Mouse (Mus musculus): Measurements from ENCODE around the gene Atp8b4.
"Not testable (repeated sequence)": the region's sequence is repeated elsewhere in the genome, so short reads cannot be mapped to it uniquely, and the experiment has no call there.

Atp8b4 gene

DNA sequence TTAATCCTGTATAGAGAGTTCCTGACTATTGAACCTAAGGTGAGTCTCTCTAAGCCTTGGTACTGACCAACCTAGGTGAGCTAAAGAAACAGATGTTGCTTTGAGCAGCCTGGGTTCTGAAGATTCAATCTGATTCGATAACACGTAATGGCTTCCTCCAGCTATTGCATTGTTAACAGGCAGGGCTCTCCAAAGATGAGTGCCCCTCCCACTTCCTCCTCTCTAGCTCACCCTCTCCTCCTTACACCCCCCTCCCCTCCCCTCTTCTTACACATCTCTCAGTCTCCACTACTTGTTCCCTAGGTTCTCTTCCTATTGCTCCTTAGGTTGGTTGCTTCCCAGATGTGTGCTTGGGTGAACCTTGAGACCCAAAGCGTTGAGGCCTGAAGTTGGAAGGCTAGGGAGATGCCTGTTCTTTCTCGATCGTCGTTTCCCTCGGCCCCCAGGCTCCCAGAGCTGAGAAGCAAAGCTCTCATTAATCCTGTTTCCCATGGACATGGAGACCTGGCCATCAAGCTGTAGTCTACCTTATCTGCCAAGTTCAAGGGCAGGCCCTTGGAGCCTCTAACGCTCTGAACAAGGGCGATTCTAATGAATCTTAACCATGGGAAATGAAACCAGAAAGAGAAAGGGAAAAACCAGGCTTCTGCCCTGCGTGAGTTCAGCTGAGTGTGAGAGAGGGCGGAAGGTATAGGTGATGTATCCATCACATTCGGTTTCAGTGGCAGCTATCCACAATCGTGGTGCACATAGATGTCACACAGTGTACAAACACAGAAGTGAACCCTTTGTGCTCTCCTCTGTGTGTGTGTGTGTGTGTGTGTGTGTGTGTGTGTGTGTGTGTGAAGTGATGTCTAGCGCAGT, 4.4 kb downstream of the Atp8b4 start:
- no peak for DNase-seq (ENCODE audit: low spot score in 2 of 2)

DNA sequence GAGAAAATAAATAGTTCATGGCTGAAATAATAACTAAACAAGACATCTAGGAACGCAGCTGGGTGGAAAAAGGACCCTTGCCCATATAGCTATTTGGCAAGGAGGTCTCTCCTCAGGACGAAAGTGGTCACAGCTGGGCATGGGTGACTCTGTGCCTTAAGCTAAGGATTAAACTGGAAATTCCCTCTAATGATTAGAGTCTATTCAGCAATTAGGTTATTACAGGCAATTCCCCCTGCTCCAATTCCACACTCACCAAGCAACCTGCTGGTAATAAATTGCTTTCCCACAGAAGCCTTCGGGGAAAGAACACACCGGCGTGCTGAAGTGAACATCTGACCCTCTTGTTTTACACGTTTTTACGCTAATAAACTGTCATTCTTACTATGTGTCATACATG, 5.2 kb downstream of the Atp8b4 start:
- DNase-seq (ENCODE audit: low spot score in 2 of 2) = no peak

GRCm38 (mm10) chr2:126493306-126493705, 7.2 kb downstream of the Atp8b4 start:
- DNase-seq (ENCODE audit: low spot score in 2 of 2) = no peak

- no peak for DNase-seq (ENCODE audit: low spot score in 2 of 2)
These were observed 7.8 kb downstream of the Atp8b4 start for GRCm38 (mm10) chr2:126492713-126493112.

GRCm38 (mm10) chr2:126491446-126491845, 9.0 kb downstream of the Atp8b4 start:
- no peak for DNase-seq (ENCODE audit: low spot score in 2 of 2)

GRCm38 (mm10) chr2:126490573-126490972, 9.9 kb downstream of the Atp8b4 start:
- no peak for DNase-seq (ENCODE audit: low spot score in 2 of 2)

GRCm38 (mm10) chr2:126485262-126486017, 15.0 kb downstream of the Atp8b4 start:
- DNase-seq (ENCODE audit: low spot score in 2 of 2) = no peak

- no peak for DNase-seq (ENCODE audit: low spot score in 2 of 2)
These were observed 17.1 kb downstream of the Atp8b4 start for GRCm38 (mm10) chr2:126483337-126483736.

DNA sequence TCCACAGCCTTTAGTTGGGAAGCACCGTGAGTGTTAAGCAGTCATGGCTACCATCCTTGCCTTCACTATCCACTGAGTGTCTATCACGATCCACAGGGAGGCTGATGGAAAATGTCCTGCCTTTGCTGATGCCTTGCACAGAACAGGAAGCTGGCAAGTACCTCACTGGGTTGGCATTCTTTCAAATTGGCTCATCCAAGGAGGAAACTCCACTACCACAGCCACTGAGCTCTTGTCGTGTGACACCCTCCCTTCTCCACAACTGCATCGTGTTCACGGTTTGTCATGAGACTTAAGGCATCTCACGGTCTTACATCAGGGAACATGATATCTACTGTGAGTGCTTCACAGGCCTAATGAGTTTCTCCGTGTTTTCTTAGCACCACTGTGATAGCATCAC, 22.9 kb downstream of the Atp8b4 start:
- DNase-seq (ENCODE audit: low spot score in 2 of 2) = peak; percentile 29 to 35

DNA sequence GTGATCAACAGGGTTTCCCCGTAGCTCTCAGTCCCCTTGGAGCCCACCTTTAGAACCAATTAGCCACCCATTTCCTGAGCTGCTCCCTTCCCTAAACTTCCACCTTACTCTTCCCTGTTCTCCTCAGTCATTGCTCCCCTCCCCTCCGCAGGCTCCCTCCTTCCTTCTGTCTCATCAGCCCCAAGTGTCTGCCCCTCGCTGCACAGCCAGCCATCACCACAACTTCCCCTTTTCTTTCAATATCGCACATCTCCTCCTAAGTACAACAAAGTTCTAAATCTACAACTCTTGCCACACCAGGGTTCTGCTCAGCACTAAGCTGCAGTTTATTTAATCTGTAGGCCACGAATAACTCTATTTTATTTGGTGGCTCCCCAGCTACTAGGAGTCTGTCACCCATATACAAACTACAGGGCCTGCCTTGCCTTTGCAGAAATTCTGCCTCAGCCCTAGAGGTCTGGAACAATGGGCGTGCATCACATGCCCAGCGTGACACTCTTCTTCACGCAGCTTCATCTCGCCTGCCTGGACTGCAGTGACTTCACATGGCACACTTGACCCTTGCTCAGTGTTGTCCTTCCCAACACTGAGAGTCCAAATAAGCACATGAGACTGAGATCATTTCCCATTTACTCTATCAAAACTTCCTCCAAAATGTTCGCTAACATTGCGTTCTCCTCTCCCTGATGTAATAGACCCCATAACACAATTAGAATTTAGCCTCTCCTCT, 24.6 kb downstream of the Atp8b4 start:
- DNase-seq (ENCODE audit: low spot score in 2 of 2) = peak in 1 of 2 experiments; percentile 15

- DNase-seq (ENCODE audit: low spot score in 2 of 2) = no peak
These were observed 26.5 kb downstream of the Atp8b4 start for GRCm38 (mm10) chr2:126474019-126474418.

DNA sequence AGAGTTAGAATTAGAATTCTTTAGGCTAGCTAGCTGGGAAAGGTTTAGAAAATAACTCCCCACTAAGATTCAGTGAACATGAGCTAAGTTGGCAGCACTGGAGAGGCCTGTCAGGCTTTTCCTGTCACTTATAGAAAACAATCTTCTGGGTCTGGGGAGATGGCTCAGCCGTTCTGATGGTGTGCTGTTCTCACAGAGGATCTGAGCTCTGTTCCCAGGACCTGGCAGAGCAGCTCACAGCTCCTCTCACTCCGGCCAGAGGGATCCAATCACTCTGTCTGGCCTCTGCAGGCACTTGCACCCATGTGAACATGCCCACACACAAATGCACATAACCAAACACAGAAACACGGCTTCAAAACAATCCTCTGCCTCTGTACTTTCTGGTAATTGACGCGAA, 27.6 kb downstream of the Atp8b4 start:
- no peak for DNase-seq (ENCODE audit: low spot score in 2 of 2)

- no peak for DNase-seq (ENCODE audit: low spot score in 2 of 2)
These were observed 32.7 kb downstream of the Atp8b4 start for GRCm38 (mm10) chr2:126467790-126468189.

- DNase-seq (ENCODE audit: low spot score in 2 of 2) = no peak
These were observed 33.9 kb downstream of the Atp8b4 start for GRCm38 (mm10) chr2:126466391-126467134.

- DNase-seq (ENCODE audit: low spot score in 2 of 2) = no peak
These were observed 41.8 kb downstream of the Atp8b4 start for GRCm38 (mm10) chr2:126458661-126459060.

GRCm38 (mm10) chr2:126457759-126458158, 42.7 kb downstream of the Atp8b4 start:
- not testable (repeated sequence) for DNase-seq (ENCODE audit: low spot score in 2 of 2)

DNA sequence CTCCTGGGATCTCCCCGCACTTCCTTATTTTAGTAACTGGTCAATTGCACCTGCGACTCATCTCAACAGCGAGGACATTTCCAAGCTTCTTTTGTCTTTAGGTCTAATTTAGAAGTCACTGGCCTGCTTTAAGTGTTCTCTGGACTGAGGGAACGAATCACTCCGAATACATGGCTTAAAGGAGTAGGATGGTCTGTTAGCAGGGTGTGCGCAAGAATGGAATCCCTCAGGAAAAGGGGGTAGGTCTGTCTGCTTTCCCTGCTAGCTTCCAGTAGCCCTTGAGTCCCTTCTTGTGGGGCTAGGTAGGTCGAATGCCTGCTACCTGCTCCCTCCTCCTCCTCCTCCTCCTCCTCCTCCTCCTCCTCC, 49.6 kb downstream of the Atp8b4 start:
- DNase-seq (ENCODE audit: low spot score in 2 of 2) = no peak

GRCm38 (mm10) chr2:126450210-126450936, 50.1 kb downstream of the Atp8b4 start:
- peak; percentile 57 to 61 for DNase-seq (ENCODE audit: low spot score in 2 of 2)

DNA sequence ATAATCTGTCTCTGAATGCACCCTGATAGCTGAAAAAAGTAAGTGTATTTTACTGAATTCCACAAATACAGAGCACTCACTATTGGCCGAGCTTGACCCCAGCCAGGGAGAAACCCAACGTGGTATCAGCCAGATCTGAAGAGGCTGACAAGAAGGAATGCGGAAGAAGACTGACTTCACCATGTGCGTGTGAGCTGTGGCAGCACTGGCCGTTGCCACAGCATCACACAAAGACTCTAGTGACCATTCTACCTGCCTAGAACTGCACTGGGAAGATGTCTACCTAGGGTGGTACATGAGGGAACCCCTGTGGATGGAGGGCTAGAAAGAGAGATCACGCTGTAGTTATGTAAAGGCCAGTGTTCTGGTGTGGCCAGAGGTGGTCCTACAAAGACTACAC, 55.4 kb downstream of the Atp8b4 start:
- DNase-seq (ENCODE audit: low spot score in 2 of 2) = no peak

GRCm38 (mm10) chr2:126441586-126441985, 58.9 kb downstream of the Atp8b4 start:
- DNase-seq (ENCODE audit: low spot score in 2 of 2) = no peak

DNA sequence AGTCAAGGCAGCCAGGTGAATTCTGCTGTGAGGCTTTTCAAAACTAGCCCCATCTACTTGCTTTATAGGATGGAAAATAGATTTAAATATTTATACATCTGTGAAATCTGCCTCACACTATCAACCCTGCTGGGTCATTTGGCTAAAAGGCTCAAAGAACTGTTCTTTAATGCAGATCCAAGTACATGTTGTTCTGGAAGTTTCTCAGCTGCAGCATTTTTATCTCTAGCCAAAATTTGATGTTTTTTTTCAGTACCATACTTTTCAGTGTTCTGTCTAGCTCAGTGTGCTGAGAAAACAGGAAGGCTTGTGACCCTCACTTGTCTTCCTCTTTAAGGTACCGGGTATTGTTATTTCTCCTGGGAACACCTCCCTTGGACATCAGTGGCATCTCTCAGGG, 65.8 kb downstream of the Atp8b4 start:
- no peak for DNase-seq (ENCODE audit: low spot score in 2 of 2)
